Mouse (Mus musculus): ENCODE results near the gene Spindoc. TPM values are rescaled to one million over a fixed set of nuclear protein-coding genes. Genes with fewer than 3 reads are reported as not detected.
"Not testable (repeated sequence)": the region's sequence is repeated elsewhere in the genome, so short reads cannot be mapped to it uniquely, and the experiment has no call there.

Spindoc gene
- polyA plus RNA-seq, 1 experiment from 2014 or later, result 25.6 TPM

DNA sequence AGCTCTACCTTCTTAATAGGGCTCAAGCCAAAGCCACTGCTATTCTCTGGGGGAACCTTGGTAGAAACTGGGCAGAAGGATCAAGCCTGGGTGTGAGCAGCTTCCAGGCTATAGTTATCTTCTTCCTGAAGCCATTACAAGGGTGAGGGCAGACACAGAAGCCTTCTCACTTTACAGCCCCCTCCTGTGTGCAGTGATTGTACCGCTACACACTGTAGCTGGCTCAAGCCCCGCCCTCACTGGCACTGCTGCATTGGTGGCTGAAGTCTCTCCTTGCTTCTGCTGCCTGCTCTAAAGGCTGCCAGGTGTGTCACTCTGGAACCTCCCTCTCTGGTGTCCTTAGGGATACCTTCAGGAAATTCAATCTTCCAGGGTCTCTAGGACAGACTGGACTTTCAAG is 29.6 kb upstream of the Spindoc start:
- H3K9me3 ChIP-seq (ENCODE audit: control insufficient read depth, low read length), result no peaks in the 10 kb centered on the region
- H3K36me3 ChIP-seq (ENCODE audit: control insufficient read depth, insufficient read depth, low read length), result no peaks in the 10 kb centered on the region
- H3K4me1 ChIP-seq (ENCODE audit: control insufficient read depth, insufficient read depth, low read length), result no peaks in the 10 kb centered on the region
- 42% methylated on average over 2 of the region's 2 CpGs for WGBS
- DNase-seq (ENCODE audit: low spot score), result no peak
- H3K9ac ChIP-seq (ENCODE audit: low read length), result no peak overlapping the region
- no peaks in the 10 kb centered on the region for H3K27me3 ChIP-seq (ENCODE audit: control insufficient read depth, insufficient read depth, low read length)
- ATAC-seq (ENCODE audit: insufficient read depth, low FRiP score, low TSS enrichment), result no peak
- H3K4me2 ChIP-seq (ENCODE audit: low read depth), result no peak overlapping the region
- H3K27ac ChIP-seq (ENCODE audit: low read depth, low read length), result no peak overlapping the region
- no peak overlapping the region for H3K4me3 ChIP-seq (ENCODE audit: low read depth, low read length)

DNA sequence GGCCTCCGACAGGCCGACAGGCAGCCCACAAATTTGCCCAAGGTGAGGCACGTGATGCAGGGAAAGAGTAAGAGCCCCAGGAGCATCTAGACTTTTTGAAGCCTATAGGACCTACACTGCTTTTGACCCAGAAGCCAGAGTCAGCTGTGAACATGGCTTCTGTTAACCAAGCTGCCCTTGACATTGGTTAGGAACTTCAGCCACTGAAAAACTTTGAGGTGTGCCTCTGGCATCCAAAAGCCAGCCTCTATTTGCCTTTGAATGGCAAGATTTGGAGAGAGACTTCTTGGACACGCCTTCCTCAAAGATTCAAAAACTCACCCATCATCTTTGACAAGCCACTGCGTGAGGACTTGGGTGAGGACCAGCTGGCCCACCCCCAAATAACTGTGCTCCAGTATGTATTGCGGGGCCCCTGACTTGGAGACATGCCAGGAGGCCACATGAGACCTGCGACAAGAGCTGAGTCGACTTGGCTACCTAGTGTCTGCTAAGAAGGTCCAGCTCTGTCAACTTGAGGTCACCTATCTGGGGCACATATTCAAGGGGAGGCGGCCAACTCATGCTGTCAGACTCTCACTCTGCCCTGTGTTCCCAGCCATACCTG is 21.9 kb upstream of the Spindoc start:
- DNase-seq (ENCODE audit: low spot score) (no peak), ATAC-seq (ENCODE audit: insufficient read depth, low FRiP score, low TSS enrichment) (no peak)
- H3K4me1 ChIP-seq (ENCODE audit: control insufficient read depth, insufficient read depth, low read length), result no peaks in the 10 kb centered on the region
- H3K9me3 ChIP-seq (ENCODE audit: control insufficient read depth, low read length), result no peaks in the 10 kb centered on the region
- H3K4me2 ChIP-seq (ENCODE audit: low read depth), result no peak overlapping the region
- H3K9ac ChIP-seq (ENCODE audit: low read length), result no peak overlapping the region
- H3K27ac ChIP-seq (ENCODE audit: low read depth, low read length), result no peak overlapping the region
- no peak overlapping the region for H3K4me3 ChIP-seq (ENCODE audit: low read depth, low read length)
- WGBS, result 79% methylated on average over 9 of the region's 9 CpGs
- H3K27me3 ChIP-seq (ENCODE audit: control insufficient read depth, insufficient read depth, low read length), result no peaks in the 10 kb centered on the region
- no peaks in the 10 kb centered on the region for H3K36me3 ChIP-seq (ENCODE audit: control insufficient read depth, insufficient read depth, low read length)

DNA sequence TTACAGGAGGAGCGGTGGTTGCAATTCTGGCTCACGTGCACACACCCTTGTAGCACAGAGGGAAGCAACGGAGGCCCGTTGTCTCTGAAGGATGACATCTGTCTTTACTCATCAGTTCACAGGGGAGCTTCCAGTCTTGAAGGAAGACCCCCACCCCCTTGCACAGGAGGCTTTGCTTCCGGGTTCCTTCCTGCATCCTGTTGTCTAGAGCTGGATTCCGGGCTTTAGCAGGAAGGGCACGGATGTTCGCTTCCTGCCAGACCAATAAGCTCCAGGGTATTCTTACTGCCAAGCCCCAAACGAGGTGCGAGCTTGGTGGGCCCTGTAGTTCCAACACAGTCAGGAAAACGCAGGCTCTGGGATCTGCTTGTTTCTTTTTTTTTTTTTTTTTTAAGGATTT is 17.8 kb upstream of the Spindoc start:
- Histone ChIP-seq H3K9ac (ENCODE audit: low read length) (no peak overlapping the region), H3K27me3 (ENCODE audit: control insufficient read depth, insufficient read depth, low read length) (no peaks in the 10 kb centered on the region), H3K36me3 (ENCODE audit: control insufficient read depth, insufficient read depth, low read length) (no peaks in the 10 kb centered on the region), H3K27ac (ENCODE audit: low read depth, low read length) (no peak overlapping the region), H3K4me1 (ENCODE audit: control insufficient read depth, insufficient read depth, low read length) (no peaks in the 10 kb centered on the region), H3K9me3 (ENCODE audit: control insufficient read depth, low read length) (no peaks in the 10 kb centered on the region), H3K4me3 (ENCODE audit: low read depth, low read length) (no peak overlapping the region), H3K4me2 (ENCODE audit: low read depth) (no peak overlapping the region)
- ATAC-seq (ENCODE audit: insufficient read depth, low FRiP score, low TSS enrichment) (no peak), DNase-seq (ENCODE audit: low spot score) (no peak)
- WGBS, result 82% methylated on average over 11 of the region's 11 CpGs

- H3K4me1 ChIP-seq (ENCODE audit: control insufficient read depth, insufficient read depth, low read length); ATAC-seq (ENCODE audit: insufficient read depth, low FRiP score, low TSS enrichment); H3K9ac ChIP-seq (ENCODE audit: low read length); H3K4me3 ChIP-seq (ENCODE audit: low read depth, low read length); H3K27ac ChIP-seq (ENCODE audit: low read depth, low read length); DNase-seq (ENCODE audit: low spot score); H3K27me3 ChIP-seq (ENCODE audit: control insufficient read depth, insufficient read depth, low read length); H3K36me3 ChIP-seq (ENCODE audit: control insufficient read depth, insufficient read depth, low read length); H3K4me2 ChIP-seq (ENCODE audit: low read depth); H3K9me3 ChIP-seq (ENCODE audit: control insufficient read depth, low read length): not testable (repeated sequence)
- 32% methylated on average over 24 of the region's 24 CpGs for WGBS
Observed at GRCm38 (mm10) chr19:7398898-7399297, 16.1 kb upstream of the Spindoc start.

- H3K4me1 ChIP-seq (ENCODE audit: control insufficient read depth, insufficient read depth, low read length); H3K36me3 ChIP-seq (ENCODE audit: control insufficient read depth, insufficient read depth, low read length); H3K27me3 ChIP-seq (ENCODE audit: control insufficient read depth, insufficient read depth, low read length); DNase-seq (ENCODE audit: low spot score); H3K4me2 ChIP-seq (ENCODE audit: low read depth); H3K9me3 ChIP-seq (ENCODE audit: control insufficient read depth, low read length); H3K9ac ChIP-seq (ENCODE audit: low read length); H3K27ac ChIP-seq (ENCODE audit: low read depth, low read length); ATAC-seq (ENCODE audit: insufficient read depth, low FRiP score, low TSS enrichment); H3K4me3 ChIP-seq (ENCODE audit: low read depth, low read length): not testable (repeated sequence)
- WGBS, result 83% methylated on average over 8 of the region's 10 CpGs
Observed at GRCm38 (mm10) chr19:7396867-7397826, 14.4 kb upstream of the Spindoc start.

GRCm38 (mm10) chr19:7388488-7388887 is 5.7 kb upstream of the Spindoc start:
- H3K9me3 ChIP-seq (ENCODE audit: control insufficient read depth, low read length), result no peaks in the 10 kb centered on the region; the same call in 1 of the 2 replicates
- H3K27ac ChIP-seq (ENCODE audit: low read depth, low read length), result no peak overlapping the region
- H3K4me1 ChIP-seq (ENCODE audit: control insufficient read depth, insufficient read depth, low read length), result peaks cover 6% of the 10 kb centered on the region
- WGBS, result 81% methylated on average over 6 of the region's 6 CpGs
- ATAC-seq (ENCODE audit: insufficient read depth, low FRiP score, low TSS enrichment), result no peak
- no peak for DNase-seq (ENCODE audit: low spot score)
- H3K27me3 ChIP-seq (ENCODE audit: control insufficient read depth, insufficient read depth, low read length), result no peaks in the 10 kb centered on the region
- H3K36me3 ChIP-seq (ENCODE audit: control insufficient read depth, insufficient read depth, low read length), result no peaks in the 10 kb centered on the region
- no peak overlapping the region for H3K4me3 ChIP-seq (ENCODE audit: low read depth, low read length)
- H3K4me2 ChIP-seq (ENCODE audit: low read depth), result no peak overlapping the region
- no peak overlapping the region for H3K9ac ChIP-seq (ENCODE audit: low read length)

GRCm38 (mm10) chr19:7386042-7386441 is 3.2 kb upstream of the Spindoc start:
- Histone ChIP-seq H3K4me1 (ENCODE audit: control insufficient read depth, insufficient read depth, low read length) (peaks cover 15% of the 10 kb centered on the region), H3K27me3 (ENCODE audit: control insufficient read depth, insufficient read depth, low read length) (no peaks in the 10 kb centered on the region), H3K4me3 (ENCODE audit: low read depth, low read length) (no peak overlapping the region), H3K27ac (ENCODE audit: low read depth, low read length) (no peak overlapping the region), H3K4me2 (ENCODE audit: low read depth) (no peak overlapping the region), H3K9ac (ENCODE audit: low read length) (no peak overlapping the region), H3K36me3 (ENCODE audit: control insufficient read depth, insufficient read depth, low read length) (no peaks in the 10 kb centered on the region), H3K9me3 (ENCODE audit: control insufficient read depth, low read length) (no peaks in the 10 kb centered on the region; the same call in 1 of the 2 replicates)
- DNase-seq (ENCODE audit: low spot score) (no peak), ATAC-seq (ENCODE audit: insufficient read depth, low FRiP score, low TSS enrichment) (no peak)
- WGBS, result 57% methylated on average over 2 of the region's 2 CpGs

- Histone ChIP-seq H3K9me3 (ENCODE audit: control insufficient read depth, low read length) (no peaks in the 10 kb centered on the region; the same call in 1 of the 2 replicates), H3K27ac (ENCODE audit: low read depth, low read length) (peak overlapping the region; percentile 89), H3K27me3 (ENCODE audit: control insufficient read depth, insufficient read depth, low read length) (no peaks in the 10 kb centered on the region), H3K4me2 (ENCODE audit: low read depth) (peak overlapping the region; percentile 84), H3K36me3 (ENCODE audit: control insufficient read depth, insufficient read depth, low read length) (no peaks in the 10 kb centered on the region), H3K9ac (ENCODE audit: low read length) (peak overlapping the region; percentile 88), H3K4me3 (ENCODE audit: low read depth, low read length) (peak overlapping the region; percentile 85), H3K4me1 (ENCODE audit: control insufficient read depth, insufficient read depth, low read length) (peaks cover 18% of the 10 kb centered on the region)
- ATAC-seq (ENCODE audit: insufficient read depth, low FRiP score, low TSS enrichment) (peak; percentile 63), DNase-seq (ENCODE audit: low spot score) (peak; percentile 77)
- under 1% methylated on average over 42 of the region's 60 CpGs for WGBS
Observed at GRCm38 (mm10) chr19:7382248-7382902, 419 bp downstream of the Spindoc start.
